Comparison of ENCODE assay signal across 8 mouse cellular contexts in the genomic region with DNA sequence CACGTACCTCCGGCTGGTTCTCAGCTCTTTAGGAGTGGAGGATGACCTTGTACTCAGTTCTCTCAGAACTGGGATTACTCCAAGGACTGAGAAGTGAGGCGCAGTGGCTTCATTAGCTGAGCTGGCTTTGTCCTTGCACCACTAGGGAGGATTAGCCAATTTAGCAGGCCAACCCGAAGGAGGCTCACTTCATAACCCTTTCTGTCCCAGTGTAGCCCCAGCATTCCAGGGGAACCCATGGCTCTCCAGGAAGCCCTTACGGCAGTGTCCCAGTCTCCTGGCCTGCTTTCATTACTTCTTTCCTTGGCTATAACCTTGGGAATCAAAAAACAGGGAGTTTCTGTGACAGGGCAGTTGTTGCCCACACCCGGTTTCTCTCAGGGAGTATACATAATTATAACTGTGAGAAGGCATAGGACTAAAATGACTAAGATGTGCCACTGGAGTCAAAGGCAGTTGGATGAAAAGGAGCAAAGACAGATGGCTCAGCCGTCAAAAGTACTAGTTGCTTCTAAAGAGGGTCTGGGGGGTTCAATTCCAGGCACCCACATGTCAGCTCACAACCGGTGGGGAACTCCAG. TPM values are rescaled to one million over a fixed set of nuclear protein-coding genes. Genes with fewer than 3 reads are reported as not detected.
DNase-seq lines count a peak whose midpoint lies in the region; ATAC-seq and TF ChIP-seq lines count a peak whose summit lies in the region.

No protein-coding gene starts in this region.

- H3K79me2 ChIP-seq in macrophage (ENCODE audit: inconsistent target): peaks cover 15% of the 10 kb centered on the region

- peak overlapping the region; percentile 97 for H3K4me2 ChIP-seq in forebrain, embryonic 14.5 days (ENCODE audit: low read length)
- peak overlapping the region; percentile 93 for H3K4me2 ChIP-seq in intestine, embryonic 15.5 days (replicated peaks)

- 11% methylated on average over 6 of the region's 8 CpGs for WGBS in forebrain, embryonic 14.5 days
- 43% methylated on average over 6 of the region's 8 CpGs for WGBS in intestine, embryonic 15.5 days
- 78% methylated on average over 6 of the region's 8 CpGs for WGBS in macrophage (ENCODE audit: missing documents)

- H3K36me3 ChIP-seq in G1E (replicated peaks) (peaks cover 11% of the 10 kb centered on the region), macrophage (ENCODE audit: inconsistent target) (no peaks in the 10 kb centered on the region)
- H3K36me3 ChIP-seq in forebrain, embryonic 14.5 days (ENCODE audit: control insufficient read depth, insufficient read depth, low read length): peaks cover 6% of the 10 kb centered on the region; the same call in 1 of the 2 replicates
- H3K36me3 ChIP-seq in intestine, embryonic 15.5 days: no peaks in the 10 kb centered on the region

- ATAC-seq in G1E (ENCODE audit: extremely low read depth, insufficient number of reproducible peaks, low FRiP score, poor library complexity, severe bottlenecking): no peak
- no peak for ATAC-seq in forebrain, embryonic 14.5 days
- ATAC-seq in intestine, embryonic 15.5 days: no peak

- peak overlapping the region; percentile 99; the same call in 1 of the 2 replicates for H3K27ac ChIP-seq in forebrain, embryonic 14.5 days (ENCODE audit: low read depth, low read length)
- peak overlapping the region; percentile 100 for H3K27ac ChIP-seq in intestine, embryonic 15.5 days
- peak overlapping the region; percentile 96 for H3K27ac ChIP-seq in macrophage

- H3K9ac ChIP-seq in forebrain, embryonic 14.5 days (ENCODE audit: low read length): peak overlapping the region; percentile 87
- H3K9ac ChIP-seq in intestine, embryonic 15.5 days: peak overlapping the region; percentile 90

- H3K4me1 ChIP-seq in G1E (ENCODE audit: insufficient read depth, low read depth, low read length): peaks cover 43% of the 10 kb centered on the region
- peaks cover 20% of the 10 kb centered on the region for H3K4me1 ChIP-seq in forebrain, embryonic 14.5 days (ENCODE audit: control insufficient read depth, insufficient read depth, low read length)
- peaks cover 21% of the 10 kb centered on the region for H3K4me1 ChIP-seq in intestine, embryonic 15.5 days (replicated peaks)

- H3K27me3 ChIP-seq in G1E (ENCODE audit: insufficient read depth, low read length): no peaks in the 10 kb centered on the region
- no peaks in the 10 kb centered on the region for H3K27me3 ChIP-seq in forebrain, embryonic 14.5 days (replicated peaks; ENCODE audit: control insufficient read depth, insufficient read depth, low read length)
- no peaks in the 10 kb centered on the region for H3K27me3 ChIP-seq in intestine, embryonic 15.5 days (replicated peaks)

- H3K9me3 ChIP-seq in G1E (replicated peaks): no peaks in the 10 kb centered on the region
- H3K9me3 ChIP-seq in forebrain, embryonic 14.5 days (replicated peaks; ENCODE audit: control insufficient read depth, low read length): no peaks in the 10 kb centered on the region
- no peaks in the 10 kb centered on the region for H3K9me3 ChIP-seq in intestine, embryonic 15.5 days

- peak; percentile 57 for DNase-seq in cerebellum, adult 11-12 months
- no peak for DNase-seq in cerebellum, adult 11 months
- no peak for DNase-seq in G1E (ENCODE audit: low spot score)
- no peak for DNase-seq in forebrain, embryonic 14.5 days (ENCODE audit: low spot score)
- DNase-seq in right cerebral cortex, adult 18-20 months: no peak
- DNase-seq in right cerebral cortex, postnatal 4 days: no peak

- TF ChIP-seq CTCF in G1E (IDR thresholded peaks at IDR 0.05; ENCODE audit: low read depth, low read length): no peak

- H3K4me3 ChIP-seq in G1E (ENCODE audit: low read depth, low read length): peak overlapping the region; percentile 91
- H3K4me3 ChIP-seq in forebrain, embryonic 14.5 days (ENCODE audit: low read depth, low read length): peak overlapping the region; percentile 75
- H3K4me3 ChIP-seq in intestine, embryonic 15.5 days (replicated peaks): peak overlapping the region; percentile 72
- H3K4me3 ChIP-seq in macrophage (ENCODE audit: inconsistent target): peak overlapping the region; percentile 68; the same call in 1 of the 2 replicates

RNA-seq across cellular contexts. Expression of a gene that starts 0.6 kb away (rescaled TPM):
- total RNA-seq in G1E (2014; fragmentation: Nextera tagmentation): 442 and 470 TPM in 2 replicates
- 251 and 279 TPM in 2 replicates for total RNA-seq in G1E (2017)
- 430 and 529 TPM in 2 replicates for polyA plus RNA-seq in G1E (2012)
- polyA plus RNA-seq in forebrain, embryonic 14.5 days (2014; fragmentation: Nextera tagmentation; extraction: Ambion mirVana): 190 and 198 TPM in 2 replicates
- 210 and 237 TPM in 2 replicates for polyA plus RNA-seq in intestine, embryonic 15.5 days (2015; fragmentation: Nextera tagmentation; extraction: Ambion mirVana)
- 100 to 1,000 TPM; 297 to 958 (median 624) TPM for total RNA-seq in macrophage (2018; cell fraction: chromatin; rRNA removed)
- total RNA-seq in macrophage (2018; cell fraction: cytosol; rRNA removed): 100 to 1,000 TPM; 170 to 374 (median 257) TPM
- 100 to 1,000 TPM; 244 to 752 (median 371) TPM for total RNA-seq in macrophage (2018; cell fraction: nucleus; rRNA removed)
- 170 to 242 TPM (median 175 TPM) in 3 replicates for polyA plus RNA-seq in macrophage (2018)

RNA-seq across cellular contexts. Expression of a gene that starts 17.3 kb away (rescaled TPM):
- total RNA-seq in G1E (2014; fragmentation: Nextera tagmentation) (102 and 127 TPM in 2 replicates), G1E (2017) (78.5 and 94.3 TPM in 2 replicates)
- polyA plus RNA-seq in G1E (2012) (12.9 and 33.1 TPM in 2 replicates), macrophage (2018) (92.1 to 101 TPM (median 96.5 TPM) in 3 replicates)
- 103 and 107 TPM in 2 replicates for polyA plus RNA-seq in forebrain, embryonic 14.5 days (2014; fragmentation: Nextera tagmentation; extraction: Ambion mirVana)
- 234 and 260 TPM in 2 replicates for polyA plus RNA-seq in intestine, embryonic 15.5 days (2015; fragmentation: Nextera tagmentation; extraction: Ambion mirVana)
- 10 to 100 TPM; 11.1 to 99.6 (median 28.2) TPM for total RNA-seq in macrophage (2018; cell fraction: chromatin; rRNA removed)
- total RNA-seq in macrophage (2018; cell fraction: cytosol; rRNA removed): 100 to 1,000 TPM in 11 of 26 experiments, 10 to 100 TPM in 15; 70.9 to 130 (median 96.5) TPM
- total RNA-seq in macrophage (2018; cell fraction: nucleus; rRNA removed): 10 to 100 TPM; 14.0 to 65.4 (median 27.7) TPM

RNA-seq across cellular contexts. Expression of a gene that starts 19.0 kb away (rescaled TPM):
- total RNA-seq in G1E (2014; fragmentation: Nextera tagmentation) (1.8 TPM in 1 of 2 replicates, not detected in the other), G1E (2017) (1.2 and 1.4 TPM in 2 replicates)
- polyA plus RNA-seq in G1E (2012) (1.4 and 1.8 TPM in 2 replicates), macrophage (2018) (21.6 to 44.7 TPM (median 44.4 TPM) in 3 replicates)
- polyA plus RNA-seq in forebrain, embryonic 14.5 days (2014; fragmentation: Nextera tagmentation; extraction: Ambion mirVana): 1.3 and 1.5 TPM in 2 replicates
- 4.5 and 5.6 TPM in 2 replicates for polyA plus RNA-seq in intestine, embryonic 15.5 days (2015; fragmentation: Nextera tagmentation; extraction: Ambion mirVana)
- total RNA-seq in macrophage (2018; cell fraction: chromatin; rRNA removed): 10 to 100 TPM in 22 of 26 experiments, 1 to 10 TPM in 4; 4.4 to 22.1 (median 13.1) TPM
- 10 to 100 TPM; 15.4 to 44.6 (median 31.6) TPM for total RNA-seq in macrophage (2018; cell fraction: cytosol; rRNA removed)
- 10 to 100 TPM in 22 of 26 experiments, 1 to 10 TPM in 4; 6.3 to 33.1 (median 14.6) TPM for total RNA-seq in macrophage (2018; cell fraction: nucleus; rRNA removed)

RNA-seq across cellular contexts. Expression of a gene that starts 25.9 kb away (rescaled TPM):
- total RNA-seq in G1E (2014; fragmentation: Nextera tagmentation) (0.87 and 3.0 TPM in 2 replicates), G1E (2017) (1.9 and 3.4 TPM in 2 replicates)
- polyA plus RNA-seq in G1E (2012) (0.22 and 0.68 TPM in 2 replicates), macrophage (2018) (0.96 to 1.1 TPM (median 1.1 TPM) in 3 replicates)
- 1.7 and 2.0 TPM in 2 replicates for polyA plus RNA-seq in forebrain, embryonic 14.5 days (2014; fragmentation: Nextera tagmentation; extraction: Ambion mirVana)
- polyA plus RNA-seq in intestine, embryonic 15.5 days (2015; fragmentation: Nextera tagmentation; extraction: Ambion mirVana): 1,462 and 1,582 TPM in 2 replicates
- 10 to 100 TPM in 24 of 26 experiments, 1 to 10 TPM in 2; 6.2 to 44.7 (median 16.5) TPM for total RNA-seq in macrophage (2018; cell fraction: chromatin; rRNA removed)
- total RNA-seq in macrophage (2018; cell fraction: cytosol; rRNA removed): under 1 TPM in 22 of 26 experiments, not detected in 4; 0.11 to 0.97 (median 0.34) TPM
- 10 to 100 TPM in 10 of 26 experiments, 1 to 10 TPM in 15, under 1 TPM in 1; 0.92 to 21.5 (median 7.1) TPM for total RNA-seq in macrophage (2018; cell fraction: nucleus; rRNA removed)

RNA-seq across cellular contexts. Expression of a gene that starts 40.4 kb away (rescaled TPM):
- total RNA-seq in G1E (2014; fragmentation: Nextera tagmentation) (21.1 and 30.4 TPM in 2 replicates), G1E (2017) (9.5 and 10.7 TPM in 2 replicates)
- polyA plus RNA-seq in G1E (2012) (109 and 136 TPM in 2 replicates), macrophage (2018) (29.5 to 40.8 TPM (median 37.9 TPM) in 3 replicates)
- 61.0 and 62.4 TPM in 2 replicates for polyA plus RNA-seq in forebrain, embryonic 14.5 days (2014; fragmentation: Nextera tagmentation; extraction: Ambion mirVana)
- polyA plus RNA-seq in intestine, embryonic 15.5 days (2015; fragmentation: Nextera tagmentation; extraction: Ambion mirVana): 40.2 and 43.7 TPM in 2 replicates
- total RNA-seq in macrophage (2018; cell fraction: chromatin; rRNA removed): 100 to 1,000 TPM in 12 of 26 experiments, 10 to 100 TPM in 13, 1 to 10 TPM in 1; 9.8 to 313 (median 82.3) TPM
- total RNA-seq in macrophage (2018; cell fraction: cytosol; rRNA removed): 100 to 1,000 TPM in 10 of 26 experiments, 10 to 100 TPM in 16; 32.6 to 299 (median 76.2) TPM
- total RNA-seq in macrophage (2018; cell fraction: nucleus; rRNA removed): 100 to 1,000 TPM in 16 of 26 experiments, 10 to 100 TPM in 10; 16.4 to 301 (median 129) TPM
